Mouse (Mus musculus): ENCODE measurements at regions not wholly inside any gene's neighbourhood (a gene's known extent, or its start where the extent isn't known, plus 50 kb on each side); places are given as distances from the start of the nearest gene placed in this dataset.

- Histone ChIP-seq H3K4me1 (replicated peaks; ENCODE audit: control insufficient read depth, insufficient read depth, low read length) (no peaks in the 10 kb centered on the region), H3K27me3 (ENCODE audit: control insufficient read depth, insufficient read depth, low read length) (no peaks in the 10 kb centered on the region), H3K4me2 (ENCODE audit: low read depth, low read length, severe bottlenecking) (no peak overlapping the region), H3K36me3 (ENCODE audit: control insufficient read depth, insufficient read depth, low read length) (no peaks in the 10 kb centered on the region), H3K9ac (ENCODE audit: low read length) (no peak overlapping the region), H3K27ac (ENCODE audit: low read depth, low read length) (no peak overlapping the region), H3K4me3 (ENCODE audit: low read depth, low read length) (no peak overlapping the region), H3K9me3 (ENCODE audit: control insufficient read depth, low read length) (no peaks in the 10 kb centered on the region)
- DNase-seq (ENCODE audit: low spot score) (no peak), ATAC-seq (replicated peaks; ENCODE audit: low FRiP score) (no peak)
- 92% methylated on average over 4 of the region's 4 CpGs for WGBS
These were observed 51.1 kb upstream of the Bcl6 start for GRCm38 (mm10) chr16:24039765-24040164.
